Mouse (Mus musculus) spleen, adult 2 months (tissue): ENCODE data around the gene Klk1b8.

Experiments used
- CTCF ChIP-seq: fragments of 200-500 bp; IDR thresholded peaks from 2 replicates; pipeline ENCODE4 v1.5.1; 2011; ENCODE audit warnings: mild to moderate bottlenecking, inconsistent platforms; ENCODE audit not compliant: insufficient read depth, insufficient read length, insufficient replicate concordance; ENCODE audit errors: extremely low read depth
- POLR2A ChIP-seq: fragments of 200-500 bp; IDR thresholded peaks from 2 replicates; pipeline ENCODE4 v1.6.1; 2011; ENCODE audit warnings: low read depth, low read length, inconsistent platforms

DNA sequence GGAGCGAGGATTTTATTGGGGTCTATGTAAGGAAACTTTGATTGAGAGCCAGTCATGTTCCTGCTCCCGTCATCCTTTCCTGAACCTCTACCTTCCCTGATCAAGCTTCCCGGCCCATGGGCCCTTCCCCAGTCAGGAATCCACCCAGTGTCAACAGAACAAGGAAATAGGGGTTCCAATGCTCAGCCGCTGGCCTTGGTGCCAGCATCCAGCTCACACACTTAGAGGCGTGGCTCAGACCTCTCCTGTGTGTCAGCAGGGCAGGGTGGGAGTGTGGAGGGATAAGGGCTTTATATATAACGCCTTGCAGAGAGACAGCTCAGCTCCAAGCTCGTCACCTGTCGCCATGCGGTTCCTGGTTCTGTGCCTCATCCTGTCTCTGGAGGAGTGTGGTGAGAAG lies 35.6 kb upstream of the Klk1b8 start:
- no peak for TF ChIP-seq POLR2A
- no peak for TF ChIP-seq CTCF
